Mouse (Mus musculus) kidney, adult 18-20 months (tissue): Measurements from ENCODE around the gene Zfp663.

Experiments used
- DNase-seq: peaks from one replicate; pipeline ENCODE4 v3.0.0; 2021

Gene Zfp663

DNA sequence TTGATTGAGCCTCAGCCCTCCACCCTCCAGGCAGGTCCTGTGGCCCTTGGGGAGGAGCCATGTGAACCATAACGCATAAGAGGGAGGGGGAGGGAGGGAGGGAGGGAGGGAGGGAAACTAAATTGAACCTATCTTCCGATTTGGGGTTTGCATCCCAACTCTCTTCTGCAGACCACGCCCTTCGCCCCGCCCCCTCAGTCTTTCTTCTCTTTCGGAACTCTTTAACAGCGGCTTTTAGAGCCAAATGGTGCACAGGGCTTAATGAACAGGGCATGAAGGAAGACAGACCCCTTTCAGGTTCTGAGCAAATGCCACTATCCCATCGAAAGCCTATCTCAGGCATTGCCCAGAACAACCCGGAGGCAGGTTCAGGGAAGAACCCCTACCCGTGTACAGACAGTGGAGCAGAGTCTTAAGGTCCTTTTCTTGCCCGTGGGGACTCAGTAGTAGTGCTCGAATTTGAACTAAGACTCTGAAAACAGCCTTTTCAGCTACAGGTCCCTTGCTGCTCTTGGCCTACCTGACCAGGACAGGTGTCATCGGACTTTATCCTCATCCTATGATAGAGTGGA lies 575 bp downstream of the Zfp663 start:
- DNase-seq: no peak

DNA sequence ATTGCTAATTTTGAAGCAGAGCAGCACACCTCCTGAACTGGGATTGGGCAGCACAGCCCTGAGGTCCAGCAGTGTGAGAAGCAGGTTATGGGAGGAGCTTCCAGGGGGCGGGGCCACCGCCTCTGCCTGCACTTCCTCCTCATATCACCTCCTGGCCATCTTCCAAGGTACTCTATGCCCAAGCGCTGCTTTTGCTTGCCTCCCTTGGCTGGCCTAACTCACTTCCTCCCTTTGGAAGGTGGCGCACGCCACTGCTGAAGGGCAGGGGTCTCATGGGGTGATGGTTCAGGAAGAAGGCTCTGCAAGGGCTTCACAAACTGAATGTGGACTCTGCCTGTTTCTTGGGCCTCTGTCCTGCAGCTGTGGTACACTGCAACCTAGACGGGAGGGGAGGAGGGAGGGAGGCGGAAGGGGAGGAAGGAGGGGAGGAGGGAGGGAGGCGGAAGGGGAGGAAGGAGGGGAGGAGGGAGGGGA lies 1.4 kb downstream of the Zfp663 start:
- DNase-seq: peak; percentile 70

- peak; percentile 50 for DNase-seq
These were observed 4.0 kb downstream of the Zfp663 start for GRCm38 (mm10) chr2:165364334-165365091.

- no peak for DNase-seq
These were observed 5.2 kb downstream of the Zfp663 start for GRCm38 (mm10) chr2:165363282-165363681.

DNA sequence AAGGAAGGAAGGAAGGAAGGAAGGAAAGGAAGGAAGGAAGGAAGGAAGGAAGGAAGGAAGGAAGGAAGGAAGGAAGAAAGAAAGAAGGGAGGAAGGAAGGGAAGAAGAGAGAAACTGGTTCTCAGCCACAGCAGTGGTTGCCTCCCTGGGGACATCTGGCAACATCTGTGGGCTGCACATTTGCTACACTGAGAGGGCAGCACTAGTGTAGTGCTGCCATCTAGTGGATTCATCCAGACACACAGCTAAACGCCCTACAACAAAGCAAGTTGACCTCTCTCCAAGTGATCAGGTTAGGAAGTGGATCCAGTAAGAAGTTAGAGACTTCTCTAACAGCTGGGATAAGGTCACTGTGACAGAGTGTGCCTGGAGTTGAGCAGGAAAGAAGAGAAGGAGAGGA lies 7.7 kb downstream of the Zfp663 start:
- DNase-seq: peak; percentile 46

- DNase-seq: no peak
These were observed 16.6 kb downstream of the Zfp663 start for GRCm38 (mm10) chr2:165351828-165352513.

- DNase-seq: no peak
These were observed 19.1 kb downstream of the Zfp663 start for GRCm38 (mm10) chr2:165349466-165349865.

DNA sequence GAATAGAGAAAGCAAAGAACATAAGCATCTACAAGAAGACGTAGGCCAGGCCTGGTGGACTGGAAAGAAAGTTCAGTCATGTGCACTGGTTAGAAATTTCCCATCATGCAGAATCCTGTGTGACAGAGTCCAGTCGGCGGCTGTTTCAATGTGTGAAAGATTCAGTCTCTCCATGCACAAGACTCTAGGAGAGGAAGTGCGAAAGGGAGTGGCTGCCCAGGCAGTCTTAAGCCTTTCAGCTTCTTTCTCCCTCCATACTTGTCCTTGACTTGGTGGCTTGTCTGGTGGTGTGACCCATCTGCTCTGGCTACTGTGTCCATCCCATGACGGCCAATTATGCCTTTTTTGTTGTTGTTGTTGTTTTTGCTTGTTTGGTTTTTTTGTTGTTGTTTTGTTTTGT lies 22.3 kb downstream of the Zfp663 start:
- no peak for DNase-seq

- peak; percentile 76 for DNase-seq
These were observed 31.3 kb downstream of the Zfp663 start for GRCm38 (mm10) chr2:165337191-165337590.

GRCm38 (mm10) chr2:165332610-165333210 lies 35.8 kb downstream of the Zfp663 start:
- DNase-seq: no peak

- no peak for DNase-seq
These were observed 38.8 kb downstream of the Zfp663 start for GRCm38 (mm10) chr2:165329703-165330102.

DNA sequence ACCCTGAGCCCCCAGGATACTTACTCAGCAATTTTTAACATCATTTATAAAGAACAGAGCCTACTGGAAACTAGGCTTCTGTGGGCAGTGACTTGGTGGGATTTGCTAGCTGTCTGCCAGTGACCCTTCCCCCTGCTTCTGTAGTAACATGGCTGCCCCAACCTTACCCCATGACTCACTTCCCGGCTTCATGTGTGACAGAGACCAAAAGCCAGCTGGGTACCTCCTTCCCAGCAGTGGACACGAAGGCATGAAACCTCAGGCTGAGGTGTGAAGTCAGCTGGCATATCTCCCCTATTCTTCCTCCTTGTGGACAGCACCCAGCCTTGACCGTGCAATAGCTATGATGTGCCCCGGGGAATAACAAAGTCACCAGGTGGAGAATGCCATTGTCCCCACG lies 39.8 kb downstream of the Zfp663 start:
- DNase-seq: no peak

GRCm38 (mm10) chr2:165327386-165327785 lies 41.1 kb downstream of the Zfp663 start:
- DNase-seq: no peak

GRCm38 (mm10) chr2:165326304-165327190 lies 42.0 kb downstream of the Zfp663 start, which contains the start of gene Elmo2:
Gene Elmo2 (minus strand): TSS chr2:165326479.
- peak; percentile 99 for DNase-seq

- DNase-seq: no peak
These were observed 42.8 kb downstream of the Zfp663 start for GRCm38 (mm10) chr2:165325521-165326303.

GRCm38 (mm10) chr2:165323928-165324327 lies 44.6 kb downstream of the Zfp663 start:
- DNase-seq: no peak

- DNase-seq: no peak
These were observed 45.0 kb downstream of the Zfp663 start for GRCm38 (mm10) chr2:165323484-165323883.

DNA sequence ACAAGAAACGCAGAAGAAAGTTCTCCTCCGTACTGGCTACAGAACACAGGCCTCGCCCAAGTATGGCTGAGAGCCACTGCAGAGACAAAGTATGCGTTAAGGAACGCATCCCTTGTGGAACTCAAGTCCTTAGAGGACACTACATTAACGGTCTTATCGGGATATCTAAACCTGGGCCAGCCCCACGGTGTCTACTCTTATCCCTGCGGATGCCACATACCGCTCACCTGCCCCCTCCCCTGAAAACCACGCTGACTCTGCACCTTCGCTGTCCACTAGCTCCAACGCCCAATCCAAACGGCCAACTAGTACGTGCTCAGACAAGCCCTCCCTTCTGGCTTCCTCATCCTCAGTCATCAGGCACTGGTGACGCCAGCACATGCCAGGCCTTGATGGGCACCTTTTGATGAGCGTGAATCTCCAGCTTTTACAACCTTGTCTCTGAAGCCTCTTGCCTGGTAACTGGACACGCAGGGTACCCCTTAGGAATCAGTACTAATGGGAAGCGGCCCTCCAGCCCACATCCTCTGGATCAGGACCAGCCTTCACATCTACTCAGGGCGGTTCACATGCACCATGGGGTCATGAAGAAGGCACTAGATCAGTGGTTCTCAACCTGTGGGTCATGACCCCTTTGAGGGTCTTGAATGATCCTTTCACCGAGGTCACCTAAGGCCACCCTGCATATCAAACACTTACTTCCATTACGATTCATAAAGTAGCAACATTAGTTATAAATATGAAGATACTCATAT lies 46.4 kb downstream of the Zfp663 start:
- DNase-seq: no peak

DNA sequence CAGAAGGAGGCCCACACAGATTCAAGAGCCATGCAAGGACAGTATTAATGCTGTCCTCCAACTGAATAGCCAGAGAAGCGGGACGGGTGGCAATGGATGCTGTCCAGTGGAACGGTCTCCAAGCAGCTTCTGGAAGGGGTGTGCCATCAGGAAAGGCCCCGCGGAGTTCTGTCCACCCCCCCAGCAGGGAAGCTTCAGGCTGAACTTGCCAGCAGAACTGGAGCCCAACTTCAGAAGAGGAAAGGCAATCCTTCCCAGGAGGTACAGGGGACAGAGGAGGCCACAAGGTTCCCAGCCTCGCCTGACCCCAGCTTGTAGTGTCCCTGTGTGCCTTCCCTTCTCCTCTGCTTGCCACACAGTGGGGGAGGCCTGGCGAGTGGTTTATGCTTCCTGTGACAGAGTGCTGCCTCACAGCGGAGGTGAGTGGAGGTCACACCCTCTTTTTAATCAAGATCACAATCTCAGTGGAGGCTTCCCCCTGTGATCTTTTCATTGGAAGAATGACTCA lies 47.1 kb downstream of the Zfp663 start:
- no peak for DNase-seq

- no peak for DNase-seq
These were observed 47.9 kb downstream of the Zfp663 start for GRCm38 (mm10) chr2:165320531-165321150.
